Mouse (Mus musculus) heart, postnatal 0 days (tissue): ENCODE data around the gene Cox7a2l.

Experiments
- CTCF ChIP-seq: IDR thresholded peaks from 2 replicates; pipeline ENCODE4 v1.5.1; 2016; ENCODE audit warnings: antibody characterized with exemption, control low read depth, low read depth
- EP300 ChIP-seq: IDR thresholded peaks from 2 replicates; pipeline ENCODE4 v1.6.1; 2016; ENCODE audit warnings: antibody characterized with exemption, low read depth

DNA sequence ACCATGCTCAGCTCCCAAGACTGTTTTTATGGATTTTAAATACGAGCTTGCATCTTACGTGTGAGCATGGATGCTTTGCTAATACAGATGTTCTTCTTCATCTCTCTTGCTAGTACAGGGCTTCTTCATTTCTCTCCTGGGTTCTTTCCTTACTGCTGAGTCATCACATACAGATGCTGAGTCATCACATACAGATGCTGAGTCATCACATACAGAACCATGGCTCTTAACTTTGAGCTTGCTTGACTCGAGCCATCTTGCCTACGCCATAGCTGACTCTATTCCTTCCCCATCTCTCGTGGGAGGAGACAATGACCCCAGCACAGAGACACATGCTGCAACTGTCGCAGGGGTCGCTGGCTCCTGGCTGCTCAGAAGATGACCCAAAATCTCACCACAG lies 37.9 kb upstream of the Cox7a2l start:
- no peak for TF ChIP-seq CTCF
- TF ChIP-seq EP300, result no peak
